Mouse (Mus musculus) CD4-positive, CD25-positive, alpha-beta regulatory T cell, adult 2 months (primary cell): ENCODE data around the gene Smc4.
"Not testable (repeated sequence)": the region's sequence is repeated elsewhere in the genome, so short reads cannot be mapped to it uniquely, and the experiment has no call there.

Experiments used
- DNase-seq: peaks from one replicate; pipeline ENCODE4 v3.0.0-alpha.2; 2012; ENCODE audit warnings: low read depth, low spot score

Smc4 gene

DNA sequence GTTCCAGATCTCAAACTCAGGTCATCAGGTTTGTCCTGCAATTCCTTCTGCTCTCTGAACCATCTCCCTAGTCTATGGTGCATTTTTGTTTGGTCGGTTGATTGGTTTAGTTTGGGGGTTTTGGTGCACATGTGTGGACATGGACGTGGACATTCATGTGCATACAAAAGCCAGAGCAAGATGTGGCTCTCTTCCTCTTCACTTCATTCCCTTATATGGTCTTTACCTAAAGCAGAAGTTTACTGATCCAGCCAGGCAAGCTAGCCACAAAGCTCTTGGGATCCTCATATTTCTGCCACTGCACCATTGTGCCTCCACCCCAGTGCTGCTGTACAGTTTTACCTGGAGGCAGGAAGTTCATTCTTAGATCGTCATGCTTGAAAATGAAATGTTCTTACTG, 12.6 kb downstream of the Smc4 start:
- no peak for DNase-seq

GRCm38 (mm10) chr3:69018635-69019034, 14.1 kb downstream of the Smc4 start:
- not testable (repeated sequence) for DNase-seq

DNA sequence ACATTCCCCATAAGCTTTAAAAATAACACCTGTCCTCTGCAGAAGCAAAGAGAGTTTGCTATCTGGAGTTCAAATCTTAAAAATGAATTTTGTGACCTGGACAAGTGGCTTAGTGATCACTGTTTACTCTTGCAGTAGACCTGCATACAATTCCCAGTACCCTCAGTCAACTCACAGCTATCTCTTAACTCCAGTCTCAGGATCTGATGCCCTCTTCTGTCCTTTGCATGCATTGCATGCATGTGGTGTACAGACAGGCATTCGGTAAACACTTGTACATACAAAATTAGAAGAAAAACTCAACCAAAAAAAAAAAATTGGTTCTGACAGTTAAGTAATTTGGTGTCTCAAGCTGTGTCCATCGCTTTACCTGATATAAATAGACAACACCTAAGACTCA, 15.7 kb downstream of the Smc4 start:
- DNase-seq = peak; percentile 68

DNA sequence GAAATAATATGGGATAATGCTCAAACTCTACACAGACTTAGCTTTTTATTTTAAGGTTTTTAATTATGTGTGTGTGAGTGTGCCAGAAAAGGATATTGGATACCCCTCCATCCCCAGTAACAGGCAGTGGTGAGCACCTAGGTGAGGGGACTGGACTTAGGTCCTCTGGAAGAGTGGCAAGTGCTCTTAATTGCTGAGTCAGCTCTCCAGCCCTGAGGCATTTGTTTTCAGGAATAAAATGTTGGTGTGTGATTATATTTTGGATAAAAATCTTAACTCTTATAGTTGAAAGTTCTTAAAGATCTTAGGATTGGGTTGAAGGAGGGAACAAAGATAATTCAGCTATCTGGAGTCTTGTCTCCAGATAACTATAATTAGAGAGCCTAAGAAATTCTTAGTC, 16.2 kb downstream of the Smc4 start:
- DNase-seq = no peak

GRCm38 (mm10) chr3:69026133-69026783, 21.7 kb downstream of the Smc4 start:
- DNase-seq = peak; percentile 57

GRCm38 (mm10) chr3:69040105-69040504, 35.6 kb downstream of the Smc4 start:
- DNase-seq = peak; percentile 48

GRCm38 (mm10) chr3:69041298-69041697, 36.8 kb downstream of the Smc4 start:
- peak; percentile 67 for DNase-seq

GRCm38 (mm10) chr3:69044167-69044591, 39.6 kb downstream of the Smc4 start:
- DNase-seq = no peak

GRCm38 (mm10) chr3:69044645-69045399, 40.3 kb downstream of the Smc4 start, which contains the start of gene Trim59:
Gene Trim59, minus strand, starts transcription at chr3:69044755.
- peak; percentile 92 for DNase-seq

DNA sequence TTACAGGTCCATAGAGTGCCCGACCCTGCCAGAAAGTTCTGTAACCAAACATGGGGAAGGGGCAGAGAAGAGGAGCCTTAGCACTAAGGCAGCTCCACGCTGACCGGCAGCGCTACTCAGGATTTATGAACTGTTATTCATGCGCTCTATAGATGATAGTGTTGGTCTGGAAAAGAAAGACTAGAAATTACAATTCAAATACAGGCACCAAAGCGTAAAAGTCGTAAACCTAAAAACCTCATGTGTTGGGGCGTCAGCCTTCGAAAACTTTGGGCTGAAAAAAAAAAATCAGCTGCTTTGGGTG, 40.8 kb downstream of the Smc4 start:
- DNase-seq = no peak

GRCm38 (mm10) chr3:69045750-69046149, 41.2 kb downstream of the Smc4 start:
- no peak for DNase-seq

- no peak for DNase-seq
Observed at GRCm38 (mm10) chr3:69046509-69046908, 42.0 kb downstream of the Smc4 start.

DNA sequence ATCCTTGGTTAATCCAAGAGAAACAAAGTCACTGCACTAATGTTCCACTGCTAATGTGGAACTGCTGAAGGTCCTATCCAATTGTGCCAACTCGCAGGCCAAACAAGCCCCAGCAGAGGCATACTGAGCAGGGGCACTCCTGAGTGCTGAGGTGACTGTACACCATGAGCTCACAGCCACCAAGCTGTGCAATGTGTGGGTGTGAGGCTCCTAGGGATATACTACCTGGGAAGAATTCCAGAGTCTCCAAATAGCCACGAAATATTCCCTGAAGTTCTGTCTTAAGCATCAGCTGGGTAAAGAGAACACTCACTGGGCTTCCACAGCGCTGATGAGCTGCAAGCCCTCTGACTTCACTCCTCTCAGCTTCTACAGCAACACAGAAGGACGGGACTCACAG, 43.1 kb downstream of the Smc4 start:
- DNase-seq = no peak

- DNase-seq = no peak
Observed at GRCm38 (mm10) chr3:69049011-69049410, 44.5 kb downstream of the Smc4 start.

- no peak for DNase-seq
Observed at GRCm38 (mm10) chr3:69051894-69052293, 47.4 kb downstream of the Smc4 start.

DNA sequence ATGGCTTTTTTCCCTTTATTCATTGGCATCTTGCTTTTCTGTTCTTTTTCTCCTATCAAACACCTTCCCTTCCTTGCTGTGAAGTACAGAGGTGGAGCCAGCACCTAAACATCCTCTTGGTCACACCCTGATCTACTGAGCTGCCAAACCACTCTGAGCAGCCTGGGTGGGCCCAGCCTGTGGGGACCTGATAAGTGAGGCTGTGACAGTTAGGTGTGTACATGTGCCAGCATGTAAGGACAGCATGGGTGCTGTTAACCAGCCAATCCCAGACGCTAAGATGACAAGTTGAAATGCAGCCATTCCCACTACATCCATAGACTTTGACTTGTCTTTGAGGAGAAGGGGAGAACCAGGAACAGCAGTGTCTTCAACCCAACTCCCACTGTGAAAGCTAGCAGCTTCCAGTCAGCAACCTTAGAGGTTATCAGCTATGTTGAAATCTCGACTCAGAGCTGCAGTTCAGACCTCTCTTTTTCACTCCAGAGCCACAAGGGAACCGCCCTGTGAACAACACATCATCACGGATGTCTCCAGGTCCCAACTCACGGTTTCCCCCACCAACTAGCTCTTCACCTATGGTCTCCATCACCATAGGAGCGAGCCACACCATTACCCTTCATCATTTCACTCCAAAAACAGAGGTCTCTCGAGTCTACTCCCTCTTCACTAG, 50.4 kb downstream of the Smc4 start:
- no peak for DNase-seq

DNA sequence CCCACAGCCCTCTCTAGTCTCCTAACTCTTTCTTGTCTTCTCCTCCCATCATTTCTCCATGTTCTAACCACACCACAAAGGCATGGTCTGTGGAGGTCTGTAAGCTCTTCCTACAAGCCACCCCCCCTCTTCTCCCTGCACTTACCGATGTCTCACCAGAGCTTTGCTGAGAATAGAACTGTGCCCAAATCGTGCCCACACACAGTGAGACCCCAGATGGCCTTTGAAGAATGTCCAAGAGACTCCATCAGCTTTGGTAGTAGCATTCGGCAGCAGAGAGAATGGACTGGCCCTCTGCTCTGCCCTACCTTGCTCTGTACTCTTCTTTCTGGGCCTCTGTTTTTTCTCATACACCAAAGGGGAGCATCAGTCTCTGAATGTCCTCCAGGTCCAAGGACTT, 51.3 kb downstream of the Smc4 start:
- DNase-seq = no peak

GRCm38 (mm10) chr3:69060672-69061071, 56.1 kb downstream of the Smc4 start:
- no peak for DNase-seq

DNA sequence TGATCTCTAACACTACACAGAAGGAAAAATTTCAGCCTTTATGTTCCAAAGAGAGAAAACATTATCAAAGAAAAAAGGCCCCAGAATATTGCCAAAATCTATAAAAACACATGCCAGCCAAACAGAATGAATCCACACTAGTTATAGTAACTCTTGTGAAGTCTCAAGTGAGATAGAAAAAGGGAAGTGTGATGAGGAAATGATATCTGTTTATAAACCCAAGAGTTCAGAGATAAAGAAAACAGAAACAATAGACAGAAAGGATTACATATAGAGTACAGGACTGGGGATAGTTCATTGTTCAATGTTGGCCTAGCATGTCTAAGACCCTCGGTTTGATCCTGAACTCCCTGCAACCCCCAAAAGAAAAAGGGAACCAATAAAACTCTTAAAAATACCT, 58.2 kb downstream of the Smc4 start:
- DNase-seq = no peak

GRCm38 (mm10) chr3:69064005-69064404, 59.5 kb downstream of the Smc4 start:
- peak; percentile 64 for DNase-seq
